Mouse (Mus musculus): Measurements from ENCODE around the gene Slc38a10. TPM values are rescaled to one million over a fixed set of nuclear protein-coding genes. Genes with fewer than 3 reads are reported as not detected.

Slc38a10 gene
- polyA plus RNA-seq, 1 experiment from 2014 or later = 83.9 TPM

GRCm38 (mm10) chr11:120164028-120164427 is 12.9 kb upstream of the Slc38a10 start:
- 45% methylated on average over 5 of the region's 5 CpGs for WGBS
- H3K4me2 ChIP-seq = no peak overlapping the region
- DNase-seq (no peak), ATAC-seq (ENCODE audit: insufficient read depth) (no peak)
- no peaks in the 10 kb centered on the region for H3K9me3 ChIP-seq (ENCODE audit: low read depth, low read length)
- peak overlapping the region; percentile 14; the same call in 1 of the 2 replicates for H3K9ac ChIP-seq
- H3K27me3 ChIP-seq (ENCODE audit: insufficient read depth, low read length) = no peaks in the 10 kb centered on the region
- H3K36me3 ChIP-seq (ENCODE audit: insufficient read depth) = no peaks in the 10 kb centered on the region
- TF ChIP-seq CTCF (IDR thresholded peaks at IDR 0.05; ENCODE audit: low read depth) = no peak
- H3K4me1 ChIP-seq (ENCODE audit: insufficient read depth) = peaks cover 5% of the 10 kb centered on the region; the same call in 1 of the 2 replicates
- H3K27ac ChIP-seq (ENCODE audit: low read depth) = 0 out of 2 replicates have a peak overlapping the region, but pooled peaks have one; percentile 46
- no peak overlapping the region for H3K4me3 ChIP-seq (ENCODE audit: low read depth, low read length)

- no peak overlapping the region for H3K9ac ChIP-seq
- ATAC-seq (ENCODE audit: insufficient read depth) = no peak
- WGBS = 88% methylated on average over 3 of the region's 3 CpGs
- no peak overlapping the region for H3K4me2 ChIP-seq
- no peak for DNase-seq
- peaks cover 5% of the 10 kb centered on the region; the same call in 1 of the 2 replicates for H3K4me1 ChIP-seq (ENCODE audit: insufficient read depth)
- no peak overlapping the region for H3K27ac ChIP-seq (ENCODE audit: low read depth)
- no peak overlapping the region for H3K4me3 ChIP-seq (ENCODE audit: low read depth, low read length)
- peak; percentile 54 for TF ChIP-seq CTCF (IDR thresholded peaks at IDR 0.05; ENCODE audit: low read depth)
- no peaks in the 10 kb centered on the region for H3K36me3 ChIP-seq (ENCODE audit: insufficient read depth)
- no peaks in the 10 kb centered on the region for H3K9me3 ChIP-seq (ENCODE audit: low read depth, low read length)
- no peaks in the 10 kb centered on the region for H3K27me3 ChIP-seq (ENCODE audit: insufficient read depth, low read length)
Observed at GRCm38 (mm10) chr11:120163207-120163606, 12.1 kb upstream of the Slc38a10 start.

GRCm38 (mm10) chr11:120161245-120161644 is 10.1 kb upstream of the Slc38a10 start:
- Histone ChIP-seq H3K9ac (no peak overlapping the region), H3K9me3 (ENCODE audit: low read depth, low read length) (no peaks in the 10 kb centered on the region), H3K27me3 (ENCODE audit: insufficient read depth, low read length) (no peaks in the 10 kb centered on the region), H3K27ac (ENCODE audit: low read depth) (no peak overlapping the region), H3K4me2 (no peak overlapping the region), H3K4me1 (ENCODE audit: insufficient read depth) (peaks cover 5% of the 10 kb centered on the region; the same call in 1 of the 2 replicates), H3K4me3 (ENCODE audit: low read depth, low read length) (no peak overlapping the region), H3K36me3 (ENCODE audit: insufficient read depth) (no peaks in the 10 kb centered on the region)
- DNase-seq (no peak), ATAC-seq (ENCODE audit: insufficient read depth) (no peak)
- TF ChIP-seq CTCF (IDR thresholded peaks at IDR 0.05; ENCODE audit: low read depth) = no peak
- WGBS = 34% methylated on average over 4 of the region's 4 CpGs

DNA sequence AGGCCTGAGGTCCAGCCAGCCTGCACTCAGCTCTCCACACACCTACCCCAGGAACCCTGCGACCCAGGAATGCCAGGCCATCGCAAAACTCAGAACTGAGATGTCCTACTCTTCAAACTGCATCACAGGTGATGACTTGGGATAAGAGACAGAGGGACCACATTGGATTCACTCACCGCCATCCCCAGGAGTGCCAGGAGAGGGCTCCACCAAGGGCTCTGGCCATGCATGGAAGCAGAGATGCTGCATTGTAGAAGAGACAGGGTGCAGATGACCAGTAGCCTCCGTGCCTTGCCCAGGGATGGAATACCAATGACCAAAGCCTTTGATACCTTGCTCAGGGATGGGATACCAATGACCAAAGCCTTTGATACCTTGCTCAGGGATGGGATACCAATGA is 9.3 kb upstream of the Slc38a10 start:
- ATAC-seq (ENCODE audit: insufficient read depth) = no peak
- Histone ChIP-seq H3K4me3 (ENCODE audit: low read depth, low read length) (no peak overlapping the region), H3K9me3 (ENCODE audit: low read depth, low read length) (no peaks in the 10 kb centered on the region), H3K4me1 (ENCODE audit: insufficient read depth) (peaks cover 5% of the 10 kb centered on the region; the same call in 1 of the 2 replicates), H3K27ac (ENCODE audit: low read depth) (no peak overlapping the region), H3K36me3 (ENCODE audit: insufficient read depth) (no peaks in the 10 kb centered on the region), H3K9ac (no peak overlapping the region), H3K4me2 (no peak overlapping the region), H3K27me3 (ENCODE audit: insufficient read depth, low read length) (no peaks in the 10 kb centered on the region)
- WGBS = 74% methylated on average over 4 of the region's 4 CpGs
- peak; percentile 69 for TF ChIP-seq CTCF (IDR thresholded peaks at IDR 0.05; ENCODE audit: low read depth)
- peak; percentile 50 for DNase-seq

- Histone ChIP-seq H3K4me1 (ENCODE audit: insufficient read depth) (peaks cover 5% of the 10 kb centered on the region; the same call in 1 of the 2 replicates), H3K27me3 (ENCODE audit: insufficient read depth, low read length) (no peaks in the 10 kb centered on the region), H3K9me3 (ENCODE audit: low read depth, low read length) (no peaks in the 10 kb centered on the region), H3K4me3 (ENCODE audit: low read depth, low read length) (no peak overlapping the region), H3K9ac (no peak overlapping the region), H3K27ac (ENCODE audit: low read depth) (no peak overlapping the region), H3K4me2 (no peak overlapping the region), H3K36me3 (ENCODE audit: insufficient read depth) (no peaks in the 10 kb centered on the region)
- DNase-seq = no peak
- ATAC-seq (ENCODE audit: insufficient read depth) = no peak
- 42% methylated on average over 5 of the region's 5 CpGs for WGBS
- TF ChIP-seq CTCF (IDR thresholded peaks at IDR 0.05; ENCODE audit: low read depth) = 0 out of 2 replicates have a peak, but pooled peaks have one; percentile 6
Observed at GRCm38 (mm10) chr11:120159653-120160052, 8.5 kb upstream of the Slc38a10 start.

GRCm38 (mm10) chr11:120158828-120159227 is 7.7 kb upstream of the Slc38a10 start:
- no peak for TF ChIP-seq CTCF (IDR thresholded peaks at IDR 0.05; ENCODE audit: low read depth)
- Histone ChIP-seq H3K9ac (no peak overlapping the region), H3K4me2 (no peak overlapping the region), H3K4me3 (ENCODE audit: low read depth, low read length) (no peak overlapping the region), H3K4me1 (ENCODE audit: insufficient read depth) (no peaks in the 10 kb centered on the region), H3K27ac (ENCODE audit: low read depth) (no peak overlapping the region), H3K27me3 (ENCODE audit: insufficient read depth, low read length) (no peaks in the 10 kb centered on the region), H3K36me3 (ENCODE audit: insufficient read depth) (no peaks in the 10 kb centered on the region), H3K9me3 (ENCODE audit: low read depth, low read length) (no peaks in the 10 kb centered on the region)
- 35% methylated on average over 5 of the region's 5 CpGs for WGBS
- ATAC-seq (ENCODE audit: insufficient read depth) (no peak), DNase-seq (no peak)

- peak overlapping the region; percentile 86 for H3K4me3 ChIP-seq (ENCODE audit: low read depth, low read length)
- no peak for TF ChIP-seq CTCF (IDR thresholded peaks at IDR 0.05; ENCODE audit: low read depth)
- no peaks in the 10 kb centered on the region for H3K9me3 ChIP-seq (ENCODE audit: low read depth, low read length)
- ATAC-seq (ENCODE audit: insufficient read depth) (peak; percentile 45), DNase-seq (peak; percentile 53)
- under 1% methylated on average over 44 of the region's 44 CpGs for WGBS
- H3K4me2 ChIP-seq = peak overlapping the region; percentile 83
- peak overlapping the region; percentile 80 for H3K9ac ChIP-seq
- peaks cover 6% of the 10 kb centered on the region; the same call in 1 of the 2 replicates for H3K4me1 ChIP-seq (ENCODE audit: insufficient read depth)
- H3K27ac ChIP-seq (ENCODE audit: low read depth) = peak overlapping the region; percentile 73
- H3K27me3 ChIP-seq (ENCODE audit: insufficient read depth, low read length) = no peaks in the 10 kb centered on the region
- H3K36me3 ChIP-seq (ENCODE audit: insufficient read depth) = peaks cover 16% of the 10 kb centered on the region; the same call in 1 of the 2 replicates
Observed at GRCm38 (mm10) chr11:120150440-120151112, 570 bp downstream of the Slc38a10 start.

All from lung, embryonic 14.5 days (tissue).